Mouse (Mus musculus) kidney, embryonic 16.5 days (tissue): ENCODE measurements at regions not wholly inside any gene's neighbourhood (a gene's known extent, or its start where the extent isn't known, plus 50 kb on each side); places are given as distances from the start of the nearest gene placed in this dataset.

Experiments used
- ATAC-seq: fragments of 200-750 bp; cut with Nextera tagmentation; 2 replicates; pipeline ENCODE4 v1.8.0; 2017; ENCODE audit warnings: moderate TSS enrichment; ENCODE audit not compliant: low FRiP score, low TSS enrichment
- H3K27ac ChIP-seq: fragments of 300-500 bp; sonication (generic); 2 replicates; pipeline ENCODE4 v1.5.1; 2014; ENCODE audit warnings: low read length
- H3K27me3 ChIP-seq: fragments of 300-500 bp; sonication (generic); 2 replicates; pipeline ENCODE4 v1.6.1; 2014; ENCODE audit warnings: low read length, control low read depth, mixed read lengths; ENCODE audit not compliant: insufficient read depth
- H3K36me3 ChIP-seq: fragments of 300-500 bp; sonication (generic); 2 replicates; pipeline ENCODE4 v1.6.1; 2014; ENCODE audit warnings: low read length, control low read depth, mixed read lengths; ENCODE audit not compliant: insufficient read depth
- H3K4me1 ChIP-seq: fragments of 300-500 bp; sonication (generic); 2 replicates; pipeline ENCODE4 v1.6.1; 2014; ENCODE audit warnings: low read length, control low read depth, mixed read lengths; ENCODE audit not compliant: insufficient read depth
- H3K4me2 ChIP-seq: fragments of 300-500 bp; sonication (generic); replicated peaks from 2 replicates; pipeline ENCODE4 v1.6.1; 2014; ENCODE audit warnings: low read depth, low read length
- H3K4me3 ChIP-seq: fragments of 300-500 bp; sonication (generic); 2 replicates; pipeline ENCODE4 v1.5.1; 2014; ENCODE audit warnings: mild to moderate bottlenecking, low read length
- H3K9ac ChIP-seq: fragments of 300-500 bp; sonication (generic); replicated peaks from 2 replicates; pipeline ENCODE4 v1.6.1; 2014; ENCODE audit warnings: low read length
- H3K9me3 ChIP-seq: fragments of 300-500 bp; sonication (generic); 2 replicates; pipeline ENCODE4 v1.6.1; 2016; ENCODE audit warnings: low read length, control low read depth
- WGBS: fragments of 180-500 bp; shearing (Covaris S2); extraction: QIAGEN DNeasy Blood & Tissue Kit; methylation state at CpG from one replicate; pipeline ENCODE4 v1.1.7; 2014; 5-methylcytosine and 5-hydroxymethylcytosine counted together

- Histone ChIP-seq H3K4me3 (no peak overlapping the region), H3K27me3 (no peaks in the 10 kb centered on the region), H3K9ac (no peak overlapping the region), H3K36me3 (no peaks in the 10 kb centered on the region), H3K9me3 (peaks cover 16% of the 10 kb centered on the region), H3K27ac (no peak overlapping the region), H3K4me2 (no peak overlapping the region), H3K4me1 (no peaks in the 10 kb centered on the region)
- WGBS, result 95% methylated on average over 46 of the region's 46 CpGs
- no peak for ATAC-seq
These were observed 269.3 kb upstream of the Erbb4 start for GRCm38 (mm10) chr1:69376923-69377706.

- no peak for ATAC-seq
- no peak overlapping the region for H3K4me3 ChIP-seq
- H3K27me3 ChIP-seq, result no peaks in the 10 kb centered on the region
- no peak overlapping the region for H3K4me2 ChIP-seq
- no peaks in the 10 kb centered on the region for H3K36me3 ChIP-seq
- no peak overlapping the region for H3K27ac ChIP-seq
- 46% methylated on average over 1 of the region's 1 CpGs for WGBS
- peaks cover 16% of the 10 kb centered on the region for H3K9me3 ChIP-seq
- H3K4me1 ChIP-seq, result no peaks in the 10 kb centered on the region
- no peak overlapping the region for H3K9ac ChIP-seq
These were observed 267.4 kb upstream of the Erbb4 start for GRCm38 (mm10) chr1:69375246-69375645.

GRCm38 (mm10) chr1:69370078-69370477, 262.2 kb upstream of the Erbb4 start:
- Histone ChIP-seq H3K4me1 (no peaks in the 10 kb centered on the region), H3K4me3 (no peak overlapping the region), H3K9ac (no peak overlapping the region), H3K27ac (no peak overlapping the region), H3K4me2 (no peak overlapping the region), H3K9me3 (no peaks in the 10 kb centered on the region), H3K27me3 (no peaks in the 10 kb centered on the region), H3K36me3 (no peaks in the 10 kb centered on the region)
- no peak for ATAC-seq
- 97% methylated on average over 2 of the region's 2 CpGs for WGBS

GRCm38 (mm10) chr1:69367531-69367930, 259.7 kb upstream of the Erbb4 start:
- no peak for ATAC-seq
- H3K27ac ChIP-seq, result no peak overlapping the region
- no peaks in the 10 kb centered on the region for H3K9me3 ChIP-seq
- 67% methylated on average over 1 of the region's 1 CpGs for WGBS
- no peaks in the 10 kb centered on the region for H3K4me1 ChIP-seq
- H3K36me3 ChIP-seq, result no peaks in the 10 kb centered on the region
- no peak overlapping the region for H3K4me2 ChIP-seq
- no peaks in the 10 kb centered on the region for H3K27me3 ChIP-seq
- H3K4me3 ChIP-seq, result no peak overlapping the region
- no peak overlapping the region for H3K9ac ChIP-seq

GRCm38 (mm10) chr1:69364069-69364468, 256.2 kb upstream of the Erbb4 start:
- Histone ChIP-seq H3K9me3 (no peaks in the 10 kb centered on the region), H3K9ac (no peak overlapping the region), H3K4me1 (no peaks in the 10 kb centered on the region), H3K27me3 (no peaks in the 10 kb centered on the region), H3K36me3 (no peaks in the 10 kb centered on the region), H3K27ac (no peak overlapping the region), H3K4me3 (no peak overlapping the region), H3K4me2 (no peak overlapping the region)
- no peak for ATAC-seq

GRCm38 (mm10) chr1:69357548-69357947, 249.7 kb upstream of the Erbb4 start:
- Histone ChIP-seq H3K9me3 (no peaks in the 10 kb centered on the region), H3K4me3 (no peak overlapping the region), H3K9ac (no peak overlapping the region), H3K27me3 (no peaks in the 10 kb centered on the region), H3K4me2 (no peak overlapping the region), H3K36me3 (no peaks in the 10 kb centered on the region), H3K4me1 (no peaks in the 10 kb centered on the region), H3K27ac (no peak overlapping the region)
- ATAC-seq, result no peak
- 74% methylated on average over 7 of the region's 7 CpGs for WGBS

GRCm38 (mm10) chr1:69350417-69350816, 242.6 kb upstream of the Erbb4 start:
- Histone ChIP-seq H3K4me2 (no peak overlapping the region), H3K9me3 (no peaks in the 10 kb centered on the region), H3K27me3 (no peaks in the 10 kb centered on the region), H3K27ac (no peak overlapping the region), H3K4me3 (no peak overlapping the region), H3K9ac (no peak overlapping the region), H3K4me1 (no peaks in the 10 kb centered on the region), H3K36me3 (no peaks in the 10 kb centered on the region)
- WGBS, result 79% methylated on average over 2 of the region's 2 CpGs
- ATAC-seq, result no peak

- Histone ChIP-seq H3K9ac (no peak overlapping the region), H3K27me3 (no peaks in the 10 kb centered on the region), H3K9me3 (no peaks in the 10 kb centered on the region), H3K36me3 (no peaks in the 10 kb centered on the region), H3K4me3 (no peak overlapping the region), H3K4me2 (no peak overlapping the region), H3K4me1 (no peaks in the 10 kb centered on the region), H3K27ac (no peak overlapping the region)
- WGBS, result 87% methylated on average over 6 of the region's 6 CpGs
- ATAC-seq, result no peak
These were observed 242.0 kb upstream of the Erbb4 start for GRCm38 (mm10) chr1:69349826-69350225.

- no peak overlapping the region for H3K27ac ChIP-seq
- no peaks in the 10 kb centered on the region for H3K36me3 ChIP-seq
- H3K9ac ChIP-seq, result no peak overlapping the region
- WGBS, result 82% methylated on average over 4 of the region's 4 CpGs
- no peak for ATAC-seq
- H3K4me1 ChIP-seq, result no peaks in the 10 kb centered on the region
- H3K27me3 ChIP-seq, result no peaks in the 10 kb centered on the region
- H3K9me3 ChIP-seq, result no peaks in the 10 kb centered on the region
- H3K4me2 ChIP-seq, result no peak overlapping the region
- no peak overlapping the region for H3K4me3 ChIP-seq
These were observed 234.2 kb upstream of the Erbb4 start for GRCm38 (mm10) chr1:69342100-69342499.

- Histone ChIP-seq H3K9me3 (no peaks in the 10 kb centered on the region), H3K36me3 (no peaks in the 10 kb centered on the region), H3K4me1 (no peaks in the 10 kb centered on the region), H3K27ac (no peak overlapping the region), H3K4me3 (no peak overlapping the region), H3K27me3 (no peaks in the 10 kb centered on the region), H3K9ac (no peak overlapping the region), H3K4me2 (no peak overlapping the region)
- no peak for ATAC-seq
- 96% methylated on average over 4 of the region's 4 CpGs for WGBS
These were observed 232.6 kb upstream of the Erbb4 start for GRCm38 (mm10) chr1:69340481-69340880.
